Mouse (Mus musculus): ENCODE measurements at regions not wholly inside any gene's neighbourhood (a gene's known extent, or its start where the extent isn't known, plus 50 kb on each side); places are given as distances from the start of the nearest gene placed in this dataset.
A peak's percentile ranks its signal among the peaks of the same experiment; 100 is the strongest.
"Not testable (repeated sequence)": the region's sequence is repeated elsewhere in the genome, so short reads cannot be mapped to it uniquely, and the experiment has no call there.

GRCm38 (mm10) chr3:21049365-21049764 lies 682.4 kb upstream of the Agtr1b start:
- not testable (repeated sequence) for H3K4me1 ChIP-seq (replicated peaks; ENCODE audit: control insufficient read depth, insufficient read depth, low read length); H3K4me2 ChIP-seq (ENCODE audit: low read length); H3K27ac ChIP-seq (ENCODE audit: low read length); H3K9me3 ChIP-seq (ENCODE audit: control insufficient read depth, low read length); H3K36me3 ChIP-seq (ENCODE audit: control insufficient read depth, insufficient read depth); H3K4me3 ChIP-seq (replicated peaks; ENCODE audit: low read length); H3K27me3 ChIP-seq (replicated peaks; ENCODE audit: control insufficient read depth, insufficient read depth, low read length); H3K9ac ChIP-seq (replicated peaks; ENCODE audit: low read depth, low read length)
- 73% methylated on average over 14 of the region's 25 CpGs for WGBS
- ATAC-seq: 0 out of 2 replicates have a peak, but pooled peaks have one; percentile 33

GRCm38 (mm10) chr3:21045981-21046380 lies 679.0 kb upstream of the Agtr1b start:
- Histone ChIP-seq H3K4me3 (replicated peaks; ENCODE audit: low read length) (no peak overlapping the region), H3K27me3 (replicated peaks; ENCODE audit: control insufficient read depth, insufficient read depth, low read length) (no peaks in the 10 kb centered on the region), H3K4me1 (replicated peaks; ENCODE audit: control insufficient read depth, insufficient read depth, low read length) (no peaks in the 10 kb centered on the region), H3K4me2 (ENCODE audit: low read length) (no peak overlapping the region), H3K27ac (ENCODE audit: low read length) (no peak overlapping the region), H3K9me3 (ENCODE audit: control insufficient read depth, low read length) (no peaks in the 10 kb centered on the region), H3K9ac (replicated peaks; ENCODE audit: low read depth, low read length) (no peak overlapping the region), H3K36me3 (ENCODE audit: control insufficient read depth, insufficient read depth) (no peaks in the 10 kb centered on the region)
- no peak for ATAC-seq
- 79% methylated on average over 3 of the region's 3 CpGs for WGBS

DNA sequence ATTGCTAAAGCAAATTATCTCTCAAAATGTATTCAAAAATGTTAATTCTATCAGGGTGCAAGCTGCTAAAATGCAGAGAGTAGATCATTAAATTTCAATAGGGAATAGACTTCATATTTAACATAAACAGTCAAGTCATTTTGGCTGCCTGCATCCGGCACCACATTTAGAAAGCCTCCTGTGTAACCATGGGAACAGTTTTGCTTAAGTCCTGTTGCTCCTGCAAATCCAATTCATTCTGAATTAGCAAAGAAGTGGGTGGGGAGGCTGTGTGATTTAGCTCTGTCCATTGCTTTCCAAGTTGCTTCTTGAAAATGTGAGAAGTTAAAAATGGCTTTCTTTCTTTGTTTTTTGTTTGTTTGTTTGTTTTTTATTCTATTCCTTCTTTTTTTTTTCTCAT lies 658.9 kb upstream of the Agtr1b start:
- H3K9me3 ChIP-seq (ENCODE audit: control insufficient read depth, low read length): no peaks in the 10 kb centered on the region
- peak; percentile 79 for ATAC-seq
- H3K4me2 ChIP-seq (ENCODE audit: low read length): no peak overlapping the region
- 0% methylated on average over 1 of the region's 1 CpGs for WGBS
- H3K4me3 ChIP-seq (replicated peaks; ENCODE audit: low read length): no peak overlapping the region
- no peak overlapping the region for H3K9ac ChIP-seq (replicated peaks; ENCODE audit: low read depth, low read length)
- no peaks in the 10 kb centered on the region for H3K36me3 ChIP-seq (ENCODE audit: control insufficient read depth, insufficient read depth)
- H3K4me1 ChIP-seq (replicated peaks; ENCODE audit: control insufficient read depth, insufficient read depth, low read length): no peaks in the 10 kb centered on the region
- no peaks in the 10 kb centered on the region for H3K27me3 ChIP-seq (replicated peaks; ENCODE audit: control insufficient read depth, insufficient read depth, low read length)
- no peak overlapping the region for H3K27ac ChIP-seq (ENCODE audit: low read length)

DNA sequence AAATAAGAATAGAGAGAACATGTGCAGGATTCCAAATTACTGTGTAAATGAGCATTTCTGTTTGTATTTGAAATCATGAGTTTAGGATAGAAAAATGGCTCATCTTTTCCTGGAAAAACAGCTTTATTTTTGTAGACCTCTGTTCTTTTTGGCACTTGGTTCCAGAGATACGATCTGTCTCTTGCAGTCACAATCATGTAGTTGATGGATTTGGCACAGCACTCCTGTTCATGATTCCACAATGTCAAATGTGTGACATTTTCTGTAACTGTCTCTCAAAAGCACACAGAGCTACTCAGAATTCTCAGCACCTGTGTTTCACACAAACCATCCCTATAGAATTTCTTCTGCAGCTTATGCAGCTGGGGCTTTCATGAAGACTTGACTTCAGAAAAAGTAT lies 654.0 kb upstream of the Agtr1b start:
- Histone ChIP-seq H3K4me2 (ENCODE audit: low read length) (no peak overlapping the region), H3K4me1 (replicated peaks; ENCODE audit: control insufficient read depth, insufficient read depth, low read length) (no peaks in the 10 kb centered on the region), H3K27ac (ENCODE audit: low read length) (no peak overlapping the region), H3K9me3 (ENCODE audit: control insufficient read depth, low read length) (no peaks in the 10 kb centered on the region), H3K9ac (replicated peaks; ENCODE audit: low read depth, low read length) (no peak overlapping the region), H3K27me3 (replicated peaks; ENCODE audit: control insufficient read depth, insufficient read depth, low read length) (no peaks in the 10 kb centered on the region), H3K4me3 (replicated peaks; ENCODE audit: low read length) (no peak overlapping the region), H3K36me3 (ENCODE audit: control insufficient read depth, insufficient read depth) (no peaks in the 10 kb centered on the region)
- ATAC-seq: peak; percentile 77
- WGBS: 49% methylated on average over 1 of the region's 1 CpGs

GRCm38 (mm10) chr3:21020297-21020696 lies 653.3 kb upstream of the Agtr1b start:
- no peak overlapping the region for H3K27ac ChIP-seq (ENCODE audit: low read length)
- no peak overlapping the region for H3K4me2 ChIP-seq (ENCODE audit: low read length)
- H3K9me3 ChIP-seq (ENCODE audit: control insufficient read depth, low read length): no peaks in the 10 kb centered on the region
- H3K4me3 ChIP-seq (replicated peaks; ENCODE audit: low read length): no peak overlapping the region
- no peaks in the 10 kb centered on the region for H3K27me3 ChIP-seq (replicated peaks; ENCODE audit: control insufficient read depth, insufficient read depth, low read length)
- ATAC-seq: no peak
- no peaks in the 10 kb centered on the region for H3K4me1 ChIP-seq (replicated peaks; ENCODE audit: control insufficient read depth, insufficient read depth, low read length)
- no peak overlapping the region for H3K9ac ChIP-seq (replicated peaks; ENCODE audit: low read depth, low read length)
- H3K36me3 ChIP-seq (ENCODE audit: control insufficient read depth, insufficient read depth): no peaks in the 10 kb centered on the region

- Histone ChIP-seq H3K9me3 (ENCODE audit: control insufficient read depth, low read length) (no peaks in the 10 kb centered on the region), H3K27ac (ENCODE audit: low read length) (no peak overlapping the region), H3K4me3 (replicated peaks; ENCODE audit: low read length) (no peak overlapping the region), H3K4me1 (replicated peaks; ENCODE audit: control insufficient read depth, insufficient read depth, low read length) (no peaks in the 10 kb centered on the region), H3K27me3 (replicated peaks; ENCODE audit: control insufficient read depth, insufficient read depth, low read length) (no peaks in the 10 kb centered on the region), H3K9ac (replicated peaks; ENCODE audit: low read depth, low read length) (no peak overlapping the region), H3K36me3 (ENCODE audit: control insufficient read depth, insufficient read depth) (no peaks in the 10 kb centered on the region), H3K4me2 (ENCODE audit: low read length) (no peak overlapping the region)
- ATAC-seq: no peak
- WGBS: 86% methylated on average over 1 of the region's 1 CpGs
Measured at GRCm38 (mm10) chr3:21009650-21010049, 642.7 kb upstream of the Agtr1b start.

- Histone ChIP-seq H3K4me2 (ENCODE audit: low read length) (no peak overlapping the region), H3K4me1 (replicated peaks; ENCODE audit: control insufficient read depth, insufficient read depth, low read length) (no peaks in the 10 kb centered on the region), H3K36me3 (ENCODE audit: control insufficient read depth, insufficient read depth) (no peaks in the 10 kb centered on the region), H3K9ac (replicated peaks; ENCODE audit: low read depth, low read length) (no peak overlapping the region), H3K4me3 (replicated peaks; ENCODE audit: low read length) (no peak overlapping the region), H3K27ac (ENCODE audit: low read length) (no peak overlapping the region), H3K9me3 (ENCODE audit: control insufficient read depth, low read length) (0 out of 2 replicates have a peak, but pooled peaks cover 1% of the 10 kb centered on the region), H3K27me3 (replicated peaks; ENCODE audit: control insufficient read depth, insufficient read depth, low read length) (no peaks in the 10 kb centered on the region)
- ATAC-seq: no peak
Measured at GRCm38 (mm10) chr3:20998295-20998694, 631.3 kb upstream of the Agtr1b start.

GRCm38 (mm10) chr3:20989486-20989970 lies 622.6 kb upstream of the Agtr1b start:
- Histone ChIP-seq H3K9me3 (ENCODE audit: control insufficient read depth, low read length) (peaks cover 4% of the 10 kb centered on the region; the same call in 1 of the 2 replicates), H3K36me3 (ENCODE audit: control insufficient read depth, insufficient read depth) (no peaks in the 10 kb centered on the region), H3K4me3 (replicated peaks; ENCODE audit: low read length) (no peak overlapping the region), H3K4me2 (ENCODE audit: low read length) (no peak overlapping the region), H3K27me3 (replicated peaks; ENCODE audit: control insufficient read depth, insufficient read depth, low read length) (no peaks in the 10 kb centered on the region), H3K4me1 (replicated peaks; ENCODE audit: control insufficient read depth, insufficient read depth, low read length) (peaks cover 19% of the 10 kb centered on the region), H3K9ac (replicated peaks; ENCODE audit: low read depth, low read length) (no peak overlapping the region), H3K27ac (ENCODE audit: low read length) (no peak overlapping the region)
- WGBS: 57% methylated on average over 2 of the region's 2 CpGs
- peak; percentile 19; the same call in 1 of the 2 replicates for ATAC-seq

DNA sequence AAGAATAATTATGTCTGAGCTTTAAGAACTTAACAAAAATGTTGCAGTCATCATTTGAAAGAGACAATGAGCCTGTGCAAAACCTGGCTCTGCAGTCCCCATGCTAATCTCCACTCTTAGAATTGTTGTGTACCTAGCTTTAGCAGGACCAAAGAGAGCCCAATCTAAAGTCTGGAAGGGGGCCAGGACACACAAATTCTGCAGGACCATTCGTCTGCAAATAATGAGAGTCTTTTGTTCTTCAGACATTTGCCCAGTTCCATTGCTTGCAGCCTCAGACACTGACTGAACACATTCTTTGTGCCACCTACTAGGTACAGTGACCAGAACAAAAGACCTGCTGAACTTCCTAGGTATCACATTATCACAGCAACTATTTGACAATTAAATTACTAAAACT lies 620.0 kb upstream of the Agtr1b start:
- no peak overlapping the region for H3K4me3 ChIP-seq (replicated peaks; ENCODE audit: low read length)
- H3K4me2 ChIP-seq (ENCODE audit: low read length): no peak overlapping the region
- H3K9ac ChIP-seq (replicated peaks; ENCODE audit: low read depth, low read length): no peak overlapping the region
- H3K36me3 ChIP-seq (ENCODE audit: control insufficient read depth, insufficient read depth): no peaks in the 10 kb centered on the region
- ATAC-seq: peak; percentile 16; the same call in 1 of the 2 replicates
- WGBS: 3% methylated on average over 1 of the region's 1 CpGs
- peak overlapping the region; percentile 78 for H3K27ac ChIP-seq (ENCODE audit: low read length)
- H3K9me3 ChIP-seq (ENCODE audit: control insufficient read depth, low read length): peaks cover 2% of the 10 kb centered on the region; the same call in 1 of the 2 replicates
- H3K27me3 ChIP-seq (replicated peaks; ENCODE audit: control insufficient read depth, insufficient read depth, low read length): no peaks in the 10 kb centered on the region
- H3K4me1 ChIP-seq (replicated peaks; ENCODE audit: control insufficient read depth, insufficient read depth, low read length): peaks cover 19% of the 10 kb centered on the region

DNA sequence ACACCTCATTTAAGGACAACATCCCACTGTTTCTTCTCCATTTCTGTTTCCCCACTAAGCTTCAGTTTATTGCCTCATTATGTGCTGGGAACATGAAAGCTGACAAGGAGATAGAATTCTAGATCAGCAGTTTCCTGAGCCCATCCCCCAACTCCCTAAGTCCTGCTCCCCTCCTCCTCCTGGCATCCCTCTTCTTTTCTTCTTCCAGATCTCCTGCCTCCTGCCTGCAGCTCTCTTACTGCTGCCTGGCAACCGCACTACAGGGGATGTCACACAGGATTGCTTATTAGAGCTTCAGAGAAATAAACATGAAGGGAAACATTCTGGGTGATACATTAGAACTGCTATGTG lies 619.4 kb upstream of the Agtr1b start:
- Histone ChIP-seq H3K27ac (ENCODE audit: low read length) (peak overlapping the region; percentile 78), H3K27me3 (replicated peaks; ENCODE audit: control insufficient read depth, insufficient read depth, low read length) (no peaks in the 10 kb centered on the region), H3K9ac (replicated peaks; ENCODE audit: low read depth, low read length) (no peak overlapping the region), H3K36me3 (ENCODE audit: control insufficient read depth, insufficient read depth) (no peaks in the 10 kb centered on the region), H3K4me3 (replicated peaks; ENCODE audit: low read length) (no peak overlapping the region), H3K9me3 (ENCODE audit: control insufficient read depth, low read length) (no peaks in the 10 kb centered on the region), H3K4me2 (ENCODE audit: low read length) (peak overlapping the region; percentile 29; the same call in 1 of the 2 replicates), H3K4me1 (replicated peaks; ENCODE audit: control insufficient read depth, insufficient read depth, low read length) (peaks cover 19% of the 10 kb centered on the region)
- WGBS: 0% methylated on average over 1 of the region's 1 CpGs
- ATAC-seq: peak; percentile 93
